Mouse (Mus musculus): ENCODE measurements around the gene Dio1. TPM values are rescaled to one million over a fixed set of nuclear protein-coding genes. Genes with fewer than 3 reads are reported as not detected.

Dio1 gene
- polyA plus RNA-seq, 1 experiment, result 0.06 TPM

DNA sequence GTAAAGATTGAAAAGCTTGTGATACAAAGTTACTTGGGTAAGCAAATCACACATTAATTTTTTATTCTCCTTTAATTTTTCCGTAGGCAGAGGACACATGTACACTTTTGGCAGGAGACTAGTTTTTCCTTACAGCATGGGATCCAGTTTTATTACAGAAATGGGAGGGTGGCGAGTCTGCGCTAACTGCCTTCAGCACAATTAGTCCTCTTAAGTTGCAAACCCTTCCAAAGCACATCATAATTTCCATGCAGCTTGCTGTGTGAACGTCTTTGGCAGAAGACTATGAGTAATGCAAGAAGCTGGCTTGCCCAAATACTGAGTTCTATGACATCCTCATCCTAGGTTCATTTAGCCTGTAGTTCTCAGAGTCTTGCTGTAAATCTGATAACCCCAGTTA, 33.3 kb downstream of the Dio1 start:
- WGBS, result 88% methylated on average over 4 of the region's 4 CpGs
- TF ChIP-seq CTCF (IDR thresholded peaks at IDR 0.05; ENCODE audit: extremely low read depth, insufficient read depth, insufficient read length, insufficient replicate concordance) (no peak), POLR2A (IDR thresholded peaks at IDR 0.05; ENCODE audit: low read depth, low read length) (no peak)

DNA sequence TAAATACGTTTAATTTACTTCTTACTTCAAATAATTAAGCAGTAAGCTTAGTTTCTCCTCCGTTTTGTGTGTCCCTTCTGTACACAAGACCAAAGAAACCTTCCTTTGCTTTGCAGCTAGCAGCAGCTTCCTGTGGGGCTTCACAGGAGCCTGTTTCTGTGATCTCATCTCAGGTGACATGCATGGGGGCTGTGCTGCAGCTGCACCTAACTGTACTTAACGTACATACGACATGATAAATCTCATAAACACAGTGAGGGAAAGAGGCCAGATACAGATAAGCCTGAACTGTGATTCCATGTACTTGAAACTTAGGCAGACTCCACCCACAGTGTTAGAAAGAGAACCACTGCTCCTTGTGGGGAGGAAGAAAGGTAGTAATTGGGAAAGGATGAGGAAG, 47.0 kb downstream of the Dio1 start:
- WGBS, result 39% methylated on average over 4 of the region's 4 CpGs
- Histone ChIP-seq H3K27ac (ENCODE audit: insufficient read depth, low read length) (no peak overlapping the region), H3K4me1 (ENCODE audit: control insufficient read depth, insufficient read depth, insufficient read length) (no peaks in the 10 kb centered on the region), H3K36me3 (ENCODE audit: control insufficient read depth, insufficient read depth, low read length) (no peaks in the 10 kb centered on the region), H3K27me3 (ENCODE audit: control insufficient read depth, insufficient read depth, low read length) (no peaks in the 10 kb centered on the region), H3K4me3 (ENCODE audit: extremely low read depth, insufficient read depth, insufficient read length) (no peak overlapping the region)
- peak; percentile 9 to 20 for DNase-seq (ENCODE audit: low read depth in 1 of 2, low spot score in 2 of 2)
- TF ChIP-seq CTCF (IDR thresholded peaks at IDR 0.05; ENCODE audit: extremely low read depth, insufficient read depth, insufficient read length, insufficient replicate concordance) (no peak), POLR2A (IDR thresholded peaks at IDR 0.05; ENCODE audit: low read depth, low read length) (no peak)

More for the DNA sequence above, 33.3 kb downstream of the Dio1 start:
- H3K27me3 ChIP-seq (ENCODE audit: control insufficient read depth, insufficient read depth, low read length), result no peaks in the 10 kb centered on the region
- no peak for DNase-seq (ENCODE audit: low read depth in 1 of 2, low spot score in 2 of 2)
- no peak overlapping the region for H3K4me3 ChIP-seq (ENCODE audit: extremely low read depth, insufficient read depth, insufficient read length)
- no peak overlapping the region for H3K27ac ChIP-seq (ENCODE audit: insufficient read depth, low read length)
- no peaks in the 10 kb centered on the region for H3K36me3 ChIP-seq (ENCODE audit: control insufficient read depth, insufficient read depth, low read length)
- no peaks in the 10 kb centered on the region for H3K4me1 ChIP-seq (ENCODE audit: control insufficient read depth, insufficient read depth, insufficient read length)

DNA sequence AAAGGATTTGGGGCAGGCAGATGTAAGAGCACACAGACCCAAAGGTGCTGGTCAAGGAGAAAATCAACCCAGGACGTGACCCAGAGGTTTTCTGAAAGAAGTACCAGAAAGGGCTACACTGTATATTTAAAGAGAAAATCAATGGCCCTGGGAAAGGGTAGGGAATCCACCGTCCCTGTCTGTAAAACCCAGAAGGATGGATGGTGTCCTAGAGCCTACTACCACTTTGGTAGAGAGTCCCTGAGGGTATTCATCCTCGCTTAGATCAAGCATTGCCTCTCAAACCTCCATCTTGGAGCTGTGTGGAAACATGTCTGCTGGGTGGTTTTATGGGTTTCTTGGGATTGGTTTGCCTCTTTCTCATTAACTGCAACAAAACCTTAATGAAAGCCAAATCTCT, 52.6 kb downstream of the Dio1 start:
- H3K4me1 ChIP-seq (ENCODE audit: control insufficient read depth, insufficient read depth, insufficient read length), result no peaks in the 10 kb centered on the region; the same call in 1 of the 2 replicates
- TF ChIP-seq POLR2A (IDR thresholded peaks at IDR 0.05; ENCODE audit: low read depth, low read length) (no peak), CTCF (IDR thresholded peaks at IDR 0.05; ENCODE audit: extremely low read depth, insufficient read depth, insufficient read length, insufficient replicate concordance) (no peak)
- WGBS, result 57% methylated on average over 3 of the region's 3 CpGs
- 0 out of 2 replicates have a peak overlapping the region, but pooled peaks have one; percentile 94 for H3K4me3 ChIP-seq (ENCODE audit: extremely low read depth, insufficient read depth, insufficient read length)
- H3K27me3 ChIP-seq (ENCODE audit: control insufficient read depth, insufficient read depth, low read length), result no peaks in the 10 kb centered on the region
- no peak for DNase-seq (ENCODE audit: low read depth in 1 of 2, low spot score in 2 of 2)
- no peaks in the 10 kb centered on the region for H3K36me3 ChIP-seq (ENCODE audit: control insufficient read depth, insufficient read depth, low read length)
- H3K27ac ChIP-seq (ENCODE audit: insufficient read depth, low read length), result no peak overlapping the region

DNA sequence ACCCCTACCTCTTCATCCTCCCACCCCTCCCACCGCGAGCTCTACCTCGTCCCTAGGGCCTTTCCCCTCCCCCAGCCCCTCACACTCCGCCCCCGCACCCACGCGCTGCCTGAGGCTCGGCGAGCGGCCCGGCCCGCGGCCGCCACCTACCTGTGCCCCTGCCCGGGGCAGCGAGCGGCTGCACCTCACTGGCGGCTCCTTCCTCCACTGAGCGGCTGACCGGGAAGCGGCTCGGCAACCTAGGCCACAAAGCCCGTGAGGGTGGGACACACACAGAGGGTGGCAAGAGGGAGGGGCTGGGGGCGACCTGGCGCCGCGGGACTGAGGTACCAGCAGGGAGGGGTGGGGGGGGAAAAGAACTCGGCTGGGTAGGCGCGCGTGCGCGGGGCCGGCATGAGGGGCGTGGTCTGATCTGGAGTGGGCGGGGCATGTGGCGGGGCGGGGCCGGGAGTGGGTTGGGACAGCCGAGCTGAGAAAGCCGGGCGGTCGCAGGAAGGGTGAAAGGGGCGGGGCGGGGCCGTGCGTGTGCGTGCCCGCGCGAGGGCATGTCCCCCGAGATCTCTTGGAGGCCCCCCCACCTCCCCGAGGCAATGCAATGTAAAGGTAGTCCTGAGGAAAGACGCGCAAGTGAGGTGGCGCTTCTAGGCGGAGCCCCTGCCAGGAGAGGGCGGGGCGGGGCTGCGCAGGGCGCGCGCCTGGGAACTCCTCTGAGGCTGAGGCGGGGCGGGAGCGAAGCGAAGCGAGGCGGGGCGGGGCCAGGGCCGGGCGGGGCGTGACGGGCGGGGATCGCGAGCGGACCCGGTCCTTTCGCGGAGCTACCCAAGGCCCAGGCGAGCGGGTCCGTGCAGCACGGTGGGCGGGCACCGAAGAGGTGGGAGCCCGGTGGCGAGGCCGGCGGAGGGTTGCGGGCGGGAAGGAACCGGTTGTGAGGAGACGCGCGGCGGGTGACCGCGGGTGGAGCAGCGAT, 53.6 kb downstream of the Dio1 start, which contains the start of the genes Lrrc42 and Hspb11:
TSS of gene Lrrc42 (minus strand) at position 408 of the 967 bp plus-strand sequence.
TSS of gene Hspb11 (plus strand) at position 469 of the 967 bp plus-strand sequence.
- under 1% methylated on average over 93 of the region's 101 CpGs for WGBS
- Histone ChIP-seq H3K27me3 (ENCODE audit: control insufficient read depth, insufficient read depth, low read length) (no peaks in the 10 kb centered on the region), H3K4me3 (ENCODE audit: extremely low read depth, insufficient read depth, insufficient read length) (peak within 1 kb of the TSS; percentile 100), H3K4me1 (ENCODE audit: control insufficient read depth, insufficient read depth, insufficient read length) (no peaks in the 10 kb centered on the region; the same call in 1 of the 2 replicates), H3K27ac (ENCODE audit: insufficient read depth, low read length) (peak within 1 kb of the TSS; percentile 88), H3K36me3 (ENCODE audit: control insufficient read depth, insufficient read depth, low read length) (no peaks in the 10 kb centered on the region)
- DNase-seq (ENCODE audit: low read depth in 1 of 2, low spot score in 2 of 2), result peak; percentile 94 to 97
- TF ChIP-seq CTCF (IDR thresholded peaks at IDR 0.05; ENCODE audit: extremely low read depth, insufficient read depth, insufficient read length, insufficient replicate concordance) (peak; percentile 20; the same call in 1 of the 2 replicates), POLR2A (IDR thresholded peaks at IDR 0.05; ENCODE audit: low read depth, low read length) (no peak; the same call in none of the 2 replicates)

DNA sequence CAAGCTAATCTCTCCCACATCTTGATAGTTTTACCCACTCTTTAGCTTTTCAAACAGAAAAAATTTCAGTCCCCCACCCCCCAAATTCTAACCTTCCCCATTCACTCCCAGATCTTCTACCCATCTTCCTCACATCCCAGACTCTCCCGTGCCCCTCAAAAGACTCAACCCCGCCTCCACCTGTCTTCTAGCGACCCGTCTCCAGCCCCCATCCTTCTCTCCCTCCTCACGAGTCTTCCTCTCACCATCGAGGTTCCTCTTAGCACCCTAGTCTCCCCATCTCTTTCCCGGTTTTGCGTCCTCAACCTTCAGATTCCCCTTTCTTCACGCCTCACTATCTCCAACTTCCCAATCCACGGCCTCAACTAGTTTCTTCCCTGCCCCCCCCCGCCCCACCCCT, 54.4 kb downstream of the Dio1 start:
- no peaks in the 10 kb centered on the region for H3K36me3 ChIP-seq (ENCODE audit: control insufficient read depth, insufficient read depth, low read length)
- H3K27me3 ChIP-seq (ENCODE audit: control insufficient read depth, insufficient read depth, low read length), result no peaks in the 10 kb centered on the region
- 6% methylated on average over 11 of the region's 11 CpGs for WGBS
- no peak overlapping the region for H3K27ac ChIP-seq (ENCODE audit: insufficient read depth, low read length)
- peak in 1 of 2 experiments; percentile 13 for DNase-seq (ENCODE audit: low read depth in 1 of 2, low spot score in 2 of 2)
- H3K4me1 ChIP-seq (ENCODE audit: control insufficient read depth, insufficient read depth, insufficient read length), result no peaks in the 10 kb centered on the region; the same call in 1 of the 2 replicates
- TF ChIP-seq CTCF (IDR thresholded peaks at IDR 0.05; ENCODE audit: extremely low read depth, insufficient read depth, insufficient read length, insufficient replicate concordance) (no peak), POLR2A (IDR thresholded peaks at IDR 0.05; ENCODE audit: low read depth, low read length) (no peak)
- H3K4me3 ChIP-seq (ENCODE audit: extremely low read depth, insufficient read depth, insufficient read length), result peak overlapping the region; percentile 100; the same call in 1 of the 2 replicates

DNA sequence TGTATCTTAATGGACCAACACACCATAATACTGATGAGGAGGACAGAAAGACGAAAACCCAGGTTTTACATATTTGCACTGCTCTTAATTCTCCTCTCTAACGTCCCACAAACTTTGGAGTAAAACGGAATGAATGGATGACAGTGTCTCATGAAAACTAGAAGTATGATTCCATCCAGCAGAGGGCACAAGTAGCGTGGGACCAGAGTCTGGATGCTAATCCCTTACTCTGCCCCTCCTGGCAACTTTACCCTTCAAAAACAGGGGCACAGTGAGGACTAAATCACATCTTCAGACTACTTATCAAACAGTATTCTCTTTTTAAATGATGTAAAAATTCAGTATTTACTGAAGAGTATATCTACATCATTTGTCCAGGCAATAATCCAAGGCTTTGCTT, 56.5 kb downstream of the Dio1 start:
- TF ChIP-seq POLR2A (IDR thresholded peaks at IDR 0.05; ENCODE audit: low read depth, low read length), result no peak
- TF ChIP-seq CTCF (IDR thresholded peaks at IDR 0.05; ENCODE audit: extremely low read depth, insufficient read depth, insufficient read length, insufficient replicate concordance), result peak; percentile 36; the same call in 1 of the 2 replicates
- DNase-seq (ENCODE audit: low read depth in 1 of 2, low spot score in 2 of 2), result peak; percentile 15 to 27
- Histone ChIP-seq H3K36me3 (ENCODE audit: control insufficient read depth, insufficient read depth, low read length) (no peaks in the 10 kb centered on the region), H3K27me3 (ENCODE audit: control insufficient read depth, insufficient read depth, low read length) (no peaks in the 10 kb centered on the region), H3K27ac (ENCODE audit: insufficient read depth, low read length) (no peak overlapping the region), H3K4me1 (ENCODE audit: control insufficient read depth, insufficient read depth, insufficient read length) (no peaks in the 10 kb centered on the region; the same call in 1 of the 2 replicates), H3K4me3 (ENCODE audit: extremely low read depth, insufficient read depth, insufficient read length) (no peak overlapping the region)
- WGBS, result 27% methylated on average over 4 of the region's 4 CpGs

All from spleen, adult 2 months (tissue).